Mouse (Mus musculus) kidney, adult 18-20 months (tissue): ENCODE results near the gene Plekhs1.

Source experiments
- DNase-seq: peaks from one replicate; pipeline ENCODE4 v3.0.0; 2021

Gene Plekhs1

GRCm38 (mm10) chr19:56531251-56531650 lies 69.8 kb downstream of the Plekhs1 start:
- DNase-seq: no peak

- DNase-seq: no peak
These were observed 72.0 kb downstream of the Plekhs1 start for GRCm38 (mm10) chr19:56533291-56534071.

- DNase-seq: no peak
These were observed 72.9 kb downstream of the Plekhs1 start for GRCm38 (mm10) chr19:56534337-56534736.

- no peak for DNase-seq
These were observed 73.6 kb downstream of the Plekhs1 start for GRCm38 (mm10) chr19:56535064-56535463.

- DNase-seq: no peak
These were observed 74.3 kb downstream of the Plekhs1 start for GRCm38 (mm10) chr19:56535765-56536164.
